Mouse (Mus musculus): ENCODE results near the gene Kif2c. TPM values are rescaled to one million over a fixed set of nuclear protein-coding genes. Genes with fewer than 3 reads are reported as not detected.

The Kif2c gene
- total and polyA plus RNA-seq, 3 experiments: 33.9 to 40.3 (median 34.0) TPM

GRCm38 (mm10) chr4:117189856-117190543 lies 7.6 kb upstream of the Kif2c start (continued):
- TF ChIP-seq USF1 (IDR thresholded peaks at IDR 0.05; ENCODE audit: low read depth, low read length) (no peak), SMC3 (IDR thresholded peaks at IDR 0.05; ENCODE audit: low read depth, low read length) (peak; percentile 34), EP300 (IDR thresholded peaks at IDR 0.05; ENCODE audit: low read length) (no peak), ZC3H11A (IDR thresholded peaks at IDR 0.05; ENCODE audit: low read depth, low read length) (no peak; the same call in 1 of the 2 replicates), IRF4 (IDR thresholded peaks at IDR 0.05; ENCODE audit: low read depth, low read length) (peak; percentile 70; the same call in 1 of the 2 replicates), BHLHE40 (IDR thresholded peaks at IDR 0.05; ENCODE audit: low read depth, low read length) (peak; percentile 67), TCF12 (IDR thresholded peaks at IDR 0.05; ENCODE audit: low read depth, low read length) (peak; percentile 85; the same call in 1 of the 2 replicates), USF2 (conservative IDR thresholded peaks at IDR 0.05; ENCODE audit: low read depth, low read length) (peak; percentile 50; the same call in 1 of the 2 replicates)

- in situ Hi-C loops (cut with MboI; ENCODE audit: low pct_ligation_motif_present, low pct_unique_long_range_greater_than_20kb, low sequenced_read_pairs) (no loop called here), dilution Hi-C loops (cut with MboI; ENCODE audit: extremely low pct_ligation_motif_present, extremely low pct_unique_long_range_greater_than_20kb, low sequenced_read_pairs) (no loop called here)
Measured at GRCm38 (mm10) chr4:117189382-117189855, 7.0 kb upstream of the Kif2c start.

More at GRCm38 (mm10) chr4:117189382-117189855, 7.0 kb upstream of the Kif2c start:
- no peaks in the 10 kb centered on the region for H3K79me2 ChIP-seq (replicated peaks; ENCODE audit: control insufficient read depth, extremely low read depth, insufficient read depth, poor library complexity, severe bottlenecking)
- H3K27me3 ChIP-seq (replicated peaks): no peaks in the 10 kb centered on the region
- H3K4me3 ChIP-seq (replicated peaks in 1 of 3; ENCODE audit: low read depth in 2 of 3, low read length in 2 of 3, poor library complexity in 1 of 3): peak overlapping the region; percentile 43 to 54 (median 46)
- no peaks in the 10 kb centered on the region for H3K36me3 ChIP-seq (replicated peaks in 1 of 2; ENCODE audit: control insufficient read depth in 1 of 2, insufficient read depth in 1 of 2, low read length in 1 of 2)
- 0 out of 2 replicates have a peak, but pooled peaks have one; percentile 6 for TF ChIP-seq NRF1 (IDR thresholded peaks at IDR 0.05; ENCODE audit: low read depth, low read length)
- TF ChIP-seq ELF1 (IDR thresholded peaks at IDR 0.05; ENCODE audit: low read depth, low read length): peak; percentile 18; the same call in 1 of the 2 replicates
- TF ChIP-seq MYC (IDR thresholded peaks at IDR 0.05; ENCODE audit: low read depth, low read length): peak; percentile 64; the same call in 1 of the 2 replicates
- TF ChIP-seq ZC3H11A (IDR thresholded peaks at IDR 0.05; ENCODE audit: low read depth, low read length): no peak
- TF ChIP-seq BHLHE40 (IDR thresholded peaks at IDR 0.05; ENCODE audit: low read depth, low read length): no peak
- TF ChIP-seq POLR2A (IDR thresholded peaks at IDR 0.05; ENCODE audit: low read depth, low read length): no peak; the same call in 1 of the 2 replicates
- no peak for TF ChIP-seq USF1 (IDR thresholded peaks at IDR 0.05; ENCODE audit: low read depth, low read length)
- TF ChIP-seq MXI1 (IDR thresholded peaks at IDR 0.05; ENCODE audit: low read depth, low read length): 0 out of 2 replicates have a peak, but pooled peaks have one; percentile 14
- TF ChIP-seq ZMIZ1 (IDR thresholded peaks at IDR 0.05; ENCODE audit: low read depth, low read length): no peak
- TF ChIP-seq MEF2A (IDR thresholded peaks at IDR 0.05; ENCODE audit: borderline replicate concordance, low read depth, low read length): 0 out of 2 replicates have a peak, but pooled peaks have one; percentile 28
- TF ChIP-seq CTCF (conservative IDR thresholded peaks at IDR 0.05 in 1 of 2, IDR thresholded peaks at IDR 0.05 in 1 of 2; ENCODE audit: low read depth in 2 of 2, low read length in 2 of 2): peak; percentile 82 to 90
- TF ChIP-seq PAX5 (IDR thresholded peaks at IDR 0.05; ENCODE audit: low read length): no peak
- TF ChIP-seq POLR2AphosphoS2 (IDR thresholded peaks at IDR 0.05; ENCODE audit: low read depth, low read length): no peak
- TF ChIP-seq CHD2 (IDR thresholded peaks at IDR 0.05; ENCODE audit: low read length): no peak
- TF ChIP-seq NELFE (IDR thresholded peaks at IDR 0.05; ENCODE audit: low read depth, low read length): no peak
- no peak for TF ChIP-seq CHD1 (IDR thresholded peaks at IDR 0.05; ENCODE audit: low read depth, low read length)
- no peak for TF ChIP-seq TBP (conservative IDR thresholded peaks at IDR 0.05; ENCODE audit: low read depth, low read length)
- no peak for TF ChIP-seq JUN (IDR thresholded peaks at IDR 0.05; ENCODE audit: insufficient read depth, low read depth, low read length)
- TF ChIP-seq MAZ (IDR thresholded peaks at IDR 0.05; ENCODE audit: low read depth, low read length): peak; percentile 82; the same call in 1 of the 2 replicates
- no peak for TF ChIP-seq HCFC1 (IDR thresholded peaks at IDR 0.05; ENCODE audit: low read depth, low read length)
- TF ChIP-seq TCF12 (IDR thresholded peaks at IDR 0.05; ENCODE audit: low read depth, low read length): no peak
- peak; percentile 23 for TF ChIP-seq RAD21 (IDR thresholded peaks at IDR 0.05; ENCODE audit: low read depth, low read length)
- peak; percentile 10; the same call in 1 of the 2 replicates for TF ChIP-seq ZNF384 (IDR thresholded peaks at IDR 0.05; ENCODE audit: low read depth, low read length)
- TF ChIP-seq SIN3A (IDR thresholded peaks at IDR 0.05; ENCODE audit: low read length): no peak; the same call in 1 of the 2 replicates
- no peak for TF ChIP-seq UBTF (IDR thresholded peaks at IDR 0.05; ENCODE audit: low read depth, low read length)
- TF ChIP-seq SMC3 (IDR thresholded peaks at IDR 0.05; ENCODE audit: low read depth, low read length): peak; percentile 40
- no peak; the same call in 1 of the 2 replicates for TF ChIP-seq E2F4 (IDR thresholded peaks at IDR 0.05; ENCODE audit: insufficient replicate concordance, low read depth, low read length)
- no peak for TF ChIP-seq IRF4 (IDR thresholded peaks at IDR 0.05; ENCODE audit: low read depth, low read length)
- no peak for TF ChIP-seq MAFK (IDR thresholded peaks at IDR 0.05; ENCODE audit: insufficient replicate concordance, low read length)
- no peak for TF ChIP-seq ZKSCAN1 (IDR thresholded peaks at IDR 0.05; ENCODE audit: borderline replicate concordance, low read depth, low read length)
- peak; percentile 87 for DNase-seq (ENCODE audit: extremely low read depth)
- H3K27ac ChIP-seq (ENCODE audit: insufficient read depth, low read depth): 0 out of 2 replicates have a peak overlapping the region, but pooled peaks have one; percentile 12
- peak overlapping the region; percentile 51 for H3K9ac ChIP-seq (ENCODE audit: insufficient read depth, low read depth)
- peak overlapping the region; percentile 86 for H3K4me2 ChIP-seq (ENCODE audit: insufficient read depth, low read depth, poor library complexity, severe bottlenecking)
- peaks cover 2 to 17% of the 10 kb centered on the region in 2 experiments; a peak in 3 of 4 replicates for H3K4me1 ChIP-seq (ENCODE audit: control insufficient read depth in 1 of 2, insufficient read depth in 2 of 2)
- no peaks in the 10 kb centered on the region for H3K9me3 ChIP-seq (replicated peaks; ENCODE audit: low read length)

Measured in CH12.LX (cell line).